Mouse (Mus musculus) olfactory bulb, adult 2 months (tissue): ENCODE data around the gene Pax1.

Experiments used
- CTCF ChIP-seq: fragments of 200-500 bp; IDR thresholded peaks from 2 replicates; pipeline ENCODE4 v1.5.1; 2012; ENCODE audit warnings: low read depth, mild to moderate bottlenecking, low read length, moderate library complexity; ENCODE audit not compliant: insufficient read depth
- POLR2A ChIP-seq: fragments of 200-500 bp; IDR thresholded peaks from 2 replicates; pipeline ENCODE4 v1.6.1; 2012; ENCODE audit warnings: mild to moderate bottlenecking, low read depth, low read length, moderate library complexity; ENCODE audit not compliant: insufficient read depth

DNA sequence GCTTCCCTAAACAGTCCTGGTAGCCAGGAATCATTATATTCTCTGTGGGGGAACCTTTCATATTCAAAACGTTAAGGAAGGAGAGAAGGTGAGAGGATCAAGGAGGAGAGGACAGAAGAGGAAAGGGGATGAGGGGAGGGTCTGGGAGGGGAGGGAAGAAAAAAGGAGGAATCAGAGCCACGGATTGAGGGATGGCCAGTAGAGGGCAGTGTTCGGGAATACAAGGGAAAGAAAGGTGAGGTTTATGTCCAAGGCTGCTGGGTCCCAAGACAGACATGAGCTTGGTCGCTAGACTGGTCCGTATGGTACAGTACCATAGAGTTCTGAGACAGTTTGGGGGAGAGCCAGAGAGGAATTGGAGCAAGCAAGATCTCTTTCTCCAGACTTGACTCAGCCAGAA, 71.4 kb downstream of the Pax1 start:
- TF ChIP-seq CTCF (no peak), POLR2A (no peak)
